29 mouse cellular contexts compared by ENCODE assay signal in genomic region chr1:189177746-189178145, GRCm38 (mm10).
DNase-seq lines count a peak whose midpoint lies in the region; ATAC-seq lines count a peak whose summit lies in the region.
"Had no signal": no experiment of that assay in that cellular context is flagged by ENCODE, and none has a peak within 500 bp of the region (broad histone marks: within the 10 kb centered on the region; RNA-seq: fewer than 3 reads in every experiment).

No protein-coding gene starts in this region.

- peak; percentile 51 for DNase-seq in heart, adult 8-10 months (ENCODE audit: low spot score)
- DNase-seq in heart, postnatal 36 days = no peak
- DNase-seq in NIH3T3 (ENCODE audit: low read depth) = peak; percentile 44
- peak; percentile 29 for DNase-seq in lung, postnatal 10 days
- DNase-seq in skeletal muscle tissue, adult 2 months (ENCODE audit: low read depth, low spot score) = peak; percentile 13
- no peak for DNase-seq in spleen, postnatal 4 days (ENCODE audit: low spot score in 2 of 2)
- DNase-seq: adrenal gland, postnatal 25 days; cerebellum, adult 2 months; cerebellum, postnatal 14 days; gastrocnemius, postnatal 25 days; heart, postnatal 14 days; kidney, adult 8-10 months; kidney, postnatal 4 days; liver, embryonic 13.5 days; right cerebral cortex, postnatal 14 days; thymus, adult 18-20 months; thymus, postnatal 25 days had no signal

- no peaks in the 10 kb centered on the region for H3K36me3 ChIP-seq in hindbrain, embryonic 12.5 days
- H3K36me3 ChIP-seq: hindbrain, embryonic 13.5 days; limb, embryonic 10.5 days; limb, embryonic 15.5 days; liver, embryonic 13.5 days; lung, embryonic 15.5 days; midbrain, embryonic 13.5 days had no signal

- no peaks in the 10 kb centered on the region for H3K9me3 ChIP-seq in hindbrain, embryonic 12.5 days (replicated peaks)
- H3K9me3 ChIP-seq: hindbrain, embryonic 13.5 days; limb, embryonic 10.5 days; limb, embryonic 15.5 days; liver, embryonic 13.5 days; lung, embryonic 15.5 days; midbrain, embryonic 13.5 days had no signal

- no peak overlapping the region for H3K9ac ChIP-seq in hindbrain, embryonic 12.5 days
- H3K9ac ChIP-seq: hindbrain, embryonic 13.5 days; limb, embryonic 15.5 days; liver, embryonic 13.5 days; lung, embryonic 15.5 days; midbrain, embryonic 13.5 days had no signal

- intact Hi-C loops in heart, postnatal 36 days (cut with DNase I) = loop anchor here (5.0 kb wide), 3 partner anchors 55 to 150 kb away; no protein-coding TSS in a partner anchor

- no peak overlapping the region for H3K4me2 ChIP-seq in hindbrain, embryonic 12.5 days (replicated peaks)
- H3K4me2 ChIP-seq: hindbrain, embryonic 13.5 days; limb, embryonic 15.5 days; liver, embryonic 13.5 days; lung, embryonic 15.5 days; midbrain, embryonic 13.5 days had no signal

- no peaks in the 10 kb centered on the region for H3K27me3 ChIP-seq in hindbrain, embryonic 12.5 days
- H3K27me3 ChIP-seq: limb, embryonic 15.5 days; liver, embryonic 13.5 days; lung, embryonic 15.5 days; megakaryocyte, embryonic 14.5 days; midbrain, embryonic 13.5 days had no signal

- H3K4me1 ChIP-seq in hindbrain, embryonic 12.5 days = 0 out of 2 replicates have a peak, but pooled peaks cover 3% of the 10 kb centered on the region
- H3K4me1 ChIP-seq: hindbrain, embryonic 13.5 days; liver, embryonic 13.5 days; lung, embryonic 15.5 days; megakaryocyte, embryonic 14.5 days; midbrain, embryonic 13.5 days had no signal

- 90% methylated on average over 1 of the region's 1 CpGs for WGBS in hindbrain, embryonic 12.5 days

- ATAC-seq in hindbrain, embryonic 12.5 days (ENCODE audit: low FRiP score) = no peak
- ATAC-seq: forebrain, embryonic 16.5 days; intestine, embryonic 16.5 days; midbrain, embryonic 13.5 days had no signal

- no peak overlapping the region for H3K4me3 ChIP-seq in hindbrain, embryonic 12.5 days
- H3K4me3 ChIP-seq: erythroblast, embryonic 14.5 days; hindbrain, embryonic 13.5 days; limb, embryonic 10.5 days; limb, embryonic 15.5 days; liver, embryonic 13.5 days; lung, embryonic 15.5 days; megakaryocyte, embryonic 14.5 days; midbrain, embryonic 13.5 days had no signal

- H3K27ac ChIP-seq in hindbrain, embryonic 12.5 days = no peak overlapping the region
- H3K27ac ChIP-seq: hindbrain, embryonic 13.5 days; kidney, postnatal 0 days; limb, embryonic 10.5 days; limb, embryonic 15.5 days; liver, embryonic 13.5 days; lung, embryonic 15.5 days; midbrain, embryonic 13.5 days; stomach, postnatal 0 days had no signal

Comparison
In these comparisons a context has a peak if more than half of its experiments do, and no peak if none do; other contexts are left out.
1. DNase-seq: peak in heart, adult 8-10 months (single experiment), NIH3T3 (single experiment), lung, postnatal 10 days (single experiment) and skeletal muscle tissue, adult 2 months (single experiment); none in heart, postnatal 36 days (0 of 2) and spleen, postnatal 4 days (0 of 2).